Mouse (Mus musculus) limb, embryonic 14.5 days (tissue): ENCODE data around the gene Sox5. TPM values are rescaled to one million over a fixed set of nuclear protein-coding genes. Genes with fewer than 3 reads are reported as not detected.

Experiments used
- ATAC-seq: fragments of 200-750 bp; cut with Nextera tagmentation; 2 replicates; pipeline ENCODE4 v1.8.0; 2017; ENCODE audit warnings: low read depth, moderate number of reproducible peaks, moderate TSS enrichment; ENCODE audit not compliant: low FRiP score
- DNase-seq: peaks from one replicate; pipeline ENCODE4 v3.0.0-alpha.2; 2015; ENCODE audit warnings: low spot score
- H3K27ac ChIP-seq: fragments of 300-500 bp; sonication (generic); replicated peaks from 2 replicates; pipeline ENCODE4 v1.5.1; 2014; ENCODE audit warnings: low read depth, mild to moderate bottlenecking, low read length, moderate library complexity, mixed read lengths
- H3K27me3 ChIP-seq: fragments of 300-500 bp; sonication (generic); 2 replicates; pipeline ENCODE4 v1.6.1; 2014; ENCODE audit warnings: low read length, mixed read lengths; ENCODE audit not compliant: control insufficient read depth, insufficient read depth
- H3K36me3 ChIP-seq: fragments of 300-500 bp; sonication (generic); 2 replicates; pipeline ENCODE4 v1.6.1; 2014; ENCODE audit warnings: mild to moderate bottlenecking, low read length, moderate library complexity, mixed read lengths; ENCODE audit not compliant: control insufficient read depth, insufficient read depth
- H3K4me1 ChIP-seq: fragments of 300-500 bp; sonication (generic); 2 replicates; pipeline ENCODE4 v1.6.1; 2014; ENCODE audit warnings: antibody characterized with exemption, low read length, mixed read lengths; ENCODE audit not compliant: control insufficient read depth, insufficient read depth
- H3K4me2 ChIP-seq: fragments of 300-500 bp; sonication (generic); replicated peaks from 2 replicates; pipeline ENCODE4 v1.6.1; 2014; ENCODE audit warnings: low read depth, mild to moderate bottlenecking, low read length, moderate library complexity; ENCODE audit not compliant: severe bottlenecking
- H3K4me3 ChIP-seq: fragments of 300-500 bp; sonication (generic); replicated peaks from 2 replicates; pipeline ENCODE4 v1.5.1; 2014; ENCODE audit warnings: low read length
- H3K9ac ChIP-seq: fragments of 300-500 bp; sonication (generic); 2 replicates; pipeline ENCODE4 v1.6.1; 2014; ENCODE audit warnings: mild to moderate bottlenecking, low read depth, low read length, moderate library complexity; ENCODE audit not compliant: severe bottlenecking
- H3K9me3 ChIP-seq: fragments of 300-500 bp; sonication (generic); 2 replicates; pipeline ENCODE4 v1.6.1; 2016; ENCODE audit warnings: low read length; ENCODE audit not compliant: control insufficient read depth
- POLR2A ChIP-seq: fragments of 200-500 bp; IDR thresholded peaks from 2 replicates; pipeline ENCODE4 v1.8.0; 2012; ENCODE audit warnings: inconsistent platforms, mild to moderate bottlenecking, moderate library complexity, borderline replicate concordance; ENCODE audit not compliant: insufficient read depth, insufficient read length; ENCODE audit errors: extremely low read depth
- WGBS: fragments of 180-500 bp; shearing (Covaris S2); extraction: QIAGEN DNeasy Blood & Tissue Kit; methylation state at CpG from one replicate; pipeline ENCODE4 v1.1.7; 2014; 5-methylcytosine and 5-hydroxymethylcytosine counted together
- polyA plus RNA-seq, 2 experiments: library from polyadenylated mRNA; depleted of rRNA in 1 of 2; stranded (reverse) in 1 of 2; unstranded in 1 of 2; fragments of >200 nt; fragmentation: Nextera tagmentation in 1 of 2; extraction: Ambion mirVana in 1 of 2; gene quantifications; 2 replicates each; pipeline versions ENCODE4 v1.2.1 to v1.2.3; 2012 to 2014

The Sox5 gene
- polyA plus RNA-seq, 2 experiments, result 20.6 to 32.8 TPM

DNA sequence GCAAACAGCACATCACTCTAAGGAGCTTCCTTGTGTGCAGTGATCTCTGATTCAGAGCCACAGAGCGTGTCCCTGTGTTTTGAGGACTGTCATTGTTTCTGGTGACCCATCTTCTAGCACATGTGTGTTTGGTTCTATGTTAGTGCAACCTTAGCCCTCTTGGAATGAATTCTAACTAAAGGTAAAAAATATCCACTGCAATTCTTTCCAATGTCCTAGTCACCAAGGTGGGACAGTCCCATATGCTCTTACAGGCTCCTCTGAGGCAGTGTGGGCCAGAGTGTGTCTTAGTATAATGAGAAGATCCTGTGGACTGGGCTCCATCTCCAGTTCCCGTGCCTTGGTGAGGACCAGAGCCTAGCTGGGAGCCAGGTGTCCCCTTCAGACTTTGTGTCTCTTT is 748.6 kb downstream of the Sox5 start:
- no peaks in the 10 kb centered on the region for H3K36me3 ChIP-seq
- ATAC-seq (no peak), DNase-seq (no peak)
- no peak overlapping the region for H3K4me2 ChIP-seq
- H3K27me3 ChIP-seq, result no peaks in the 10 kb centered on the region
- no peak overlapping the region for H3K27ac ChIP-seq
- H3K9ac ChIP-seq, result no peak overlapping the region
- H3K4me1 ChIP-seq, result no peaks in the 10 kb centered on the region
- H3K4me3 ChIP-seq, result no peak overlapping the region
- TF ChIP-seq POLR2A, result no peak
- no peaks in the 10 kb centered on the region for H3K9me3 ChIP-seq
- WGBS, result 84% methylated on average over 2 of the region's 2 CpGs

DNA sequence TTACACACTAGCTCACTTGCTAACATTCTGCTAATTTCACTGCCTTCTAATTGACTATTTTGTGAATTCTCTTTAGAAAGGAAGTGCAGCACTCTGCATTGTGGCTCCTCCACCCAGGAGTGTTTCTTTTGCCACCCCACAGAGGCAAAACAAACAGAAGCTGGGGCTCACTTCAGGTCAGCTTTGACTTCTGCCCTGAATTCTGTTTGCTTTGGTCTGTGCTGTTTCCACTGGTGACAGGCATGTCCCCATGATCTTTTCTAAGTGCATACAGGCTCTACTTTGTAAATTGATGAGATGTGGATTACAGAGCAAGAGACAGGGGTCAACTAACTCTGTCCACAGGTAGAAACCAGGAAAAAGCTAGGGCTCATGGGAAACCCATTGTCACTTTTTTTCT is 764.8 kb downstream of the Sox5 start:
- Histone ChIP-seq H3K36me3 (0 out of 2 replicates have a peak, but pooled peaks cover 4% of the 10 kb centered on the region), H3K4me2 (no peak overlapping the region), H3K9me3 (no peaks in the 10 kb centered on the region), H3K27ac (no peak overlapping the region), H3K4me1 (no peaks in the 10 kb centered on the region), H3K4me3 (no peak overlapping the region), H3K9ac (no peak overlapping the region), H3K27me3 (no peaks in the 10 kb centered on the region)
- TF ChIP-seq POLR2A, result no peak
- ATAC-seq (no peak), DNase-seq (no peak)

DNA sequence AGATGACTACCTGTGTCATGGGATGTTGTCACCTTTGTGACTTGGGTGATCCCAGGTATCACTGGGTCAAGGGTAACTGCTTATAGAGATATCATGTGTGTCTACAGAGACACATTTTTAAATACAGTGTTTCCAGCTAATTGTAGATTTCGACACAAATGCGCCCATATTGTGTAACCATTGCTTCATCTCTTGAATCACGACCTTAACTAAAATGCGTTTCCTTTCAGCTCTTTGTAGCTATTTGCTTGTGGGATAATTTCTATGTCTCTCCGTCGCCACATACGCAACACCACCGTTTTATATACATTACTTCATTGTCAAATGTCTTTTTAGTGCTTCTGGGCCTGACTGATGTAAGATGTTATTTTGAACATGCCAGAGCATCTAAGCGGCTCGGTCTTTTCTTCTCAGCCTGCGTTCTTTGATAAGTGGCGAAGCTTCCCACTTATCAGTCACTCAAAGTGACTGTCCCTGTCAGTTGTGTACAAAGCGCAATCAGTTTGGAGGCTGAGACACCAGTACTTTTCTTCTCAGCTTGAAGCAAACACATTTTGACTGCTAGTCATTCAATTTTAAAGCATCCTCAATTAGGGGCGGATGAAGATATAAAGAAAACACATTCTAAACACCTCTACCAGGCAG is 769.8 kb downstream of the Sox5 start:
- WGBS, result 89% methylated on average over 14 of the region's 14 CpGs
- DNase-seq, result no peak
- Histone ChIP-seq H3K4me1 (no peaks in the 10 kb centered on the region), H3K27ac (no peak overlapping the region), H3K4me3 (no peak overlapping the region), H3K27me3 (no peaks in the 10 kb centered on the region), H3K9me3 (no peaks in the 10 kb centered on the region), H3K36me3 (no peaks in the 10 kb centered on the region), H3K4me2 (no peak overlapping the region), H3K9ac (no peak overlapping the region)
- TF ChIP-seq POLR2A, result no peak
- ATAC-seq, result no peak

DNA sequence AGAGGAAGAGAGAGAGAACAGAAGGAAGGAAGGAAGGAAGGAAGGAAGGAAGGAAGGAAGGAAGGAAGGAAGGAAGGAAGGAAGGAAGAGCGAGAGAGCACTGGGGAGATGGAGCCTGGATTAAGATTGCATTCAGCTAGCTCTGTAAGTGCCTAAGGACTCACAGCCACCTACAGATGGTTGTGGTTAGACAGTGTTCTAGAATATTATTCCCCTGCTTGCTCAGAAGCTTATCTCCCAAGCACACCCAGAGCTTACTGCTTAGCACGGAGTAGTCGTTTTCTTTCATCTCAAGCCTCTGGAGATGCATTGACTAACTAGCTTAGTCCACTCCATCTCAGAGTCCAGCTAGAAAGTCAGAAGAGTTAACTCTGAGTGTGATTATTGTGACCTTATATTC is 770.8 kb downstream of the Sox5 start:
- Histone ChIP-seq H3K27me3 (no peaks in the 10 kb centered on the region), H3K27ac (no peak overlapping the region), H3K9ac (no peak overlapping the region), H3K4me2 (no peak overlapping the region), H3K4me3 (no peak overlapping the region), H3K9me3 (no peaks in the 10 kb centered on the region), H3K4me1 (no peaks in the 10 kb centered on the region), H3K36me3 (no peaks in the 10 kb centered on the region)
- TF ChIP-seq POLR2A, result no peak
- DNase-seq (no peak), ATAC-seq (no peak)
- 68% methylated on average over 3 of the region's 3 CpGs for WGBS

DNA sequence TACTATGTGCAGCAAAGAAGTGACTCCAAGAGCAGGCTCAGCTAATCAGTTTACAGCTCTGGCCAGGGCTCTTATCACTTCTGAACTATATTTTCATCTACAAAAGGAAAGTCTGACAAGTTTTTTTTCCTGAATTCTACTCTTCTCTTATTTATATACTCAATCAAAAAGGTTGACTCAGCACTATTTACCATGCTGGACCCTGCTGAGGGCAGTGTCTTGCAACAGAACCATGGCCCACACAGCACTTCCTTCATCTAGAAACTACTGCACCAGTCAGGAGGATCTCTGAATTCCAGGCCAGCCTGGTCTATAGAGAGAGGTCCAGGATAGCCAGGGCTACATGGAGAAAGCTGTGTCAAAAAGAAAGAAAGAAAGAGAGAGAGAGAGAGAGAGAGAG is 771.5 kb downstream of the Sox5 start:
- H3K9me3 ChIP-seq, result no peaks in the 10 kb centered on the region
- no peak overlapping the region for H3K27ac ChIP-seq
- no peak for ATAC-seq
- H3K27me3 ChIP-seq, result no peaks in the 10 kb centered on the region
- no peak overlapping the region for H3K4me2 ChIP-seq
- no peaks in the 10 kb centered on the region for H3K4me1 ChIP-seq
- H3K36me3 ChIP-seq, result no peaks in the 10 kb centered on the region
- no peak overlapping the region for H3K9ac ChIP-seq
- DNase-seq, result no peak
- no peak overlapping the region for H3K4me3 ChIP-seq
- TF ChIP-seq POLR2A, result no peak

DNA sequence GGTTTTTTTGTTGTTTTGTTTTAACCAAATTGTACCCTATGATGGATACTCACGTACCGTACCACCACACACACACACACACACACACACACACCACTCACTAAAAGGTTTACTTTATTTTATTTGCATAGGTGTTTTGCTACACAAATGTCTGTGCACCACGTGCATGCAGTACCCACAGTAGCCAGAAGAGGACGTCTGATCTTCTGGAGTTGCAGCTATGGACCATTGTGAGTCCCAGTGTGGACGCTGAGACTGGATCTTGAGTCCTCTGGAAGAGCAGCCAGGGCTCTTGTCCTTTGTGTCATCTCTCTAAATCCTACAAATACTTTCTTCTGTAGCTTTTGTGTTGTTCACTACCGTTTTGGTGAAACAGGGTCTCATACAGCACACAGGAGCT is 776.6 kb downstream of the Sox5 start:
- no peak overlapping the region for H3K9ac ChIP-seq
- no peak for ATAC-seq
- 93% methylated on average over 6 of the region's 6 CpGs for WGBS

More for the DNA sequence above, 776.6 kb downstream of the Sox5 start:
- H3K27me3 ChIP-seq, result no peaks in the 10 kb centered on the region
- H3K36me3 ChIP-seq, result no peaks in the 10 kb centered on the region
- H3K9me3 ChIP-seq, result no peaks in the 10 kb centered on the region
- TF ChIP-seq POLR2A, result no peak
- H3K4me2 ChIP-seq, result no peak overlapping the region
- no peak overlapping the region for H3K4me3 ChIP-seq
- no peaks in the 10 kb centered on the region for H3K4me1 ChIP-seq
- no peak overlapping the region for H3K27ac ChIP-seq
- DNase-seq, result no peak
